Mouse (Mus musculus) layer of hippocampus, adult 2 months (tissue): ENCODE measurements around the gene Zswim8. TPM values are rescaled to one million over a fixed set of nuclear protein-coding genes. Genes with fewer than 3 reads are reported as not detected.
A peak's percentile ranks its signal among the peaks of the same experiment; 100 is the strongest.

Source experiments
- DNase-seq, 2 experiments: peaks; one replicate each; pipeline ENCODE4 v3.0.0; 2022; ENCODE audit warnings: low spot score in 2 of 2
- H3K27ac ChIP-seq: fragments of 200-600 bp; 2 replicates; pipeline ENCODE4 v1.8.1; 2022
- H3K4me3 ChIP-seq: fragments of 200-600 bp; 2 replicates; pipeline ENCODE4 v1.8.1; 2022; ENCODE audit warnings: mild to moderate bottlenecking
- CTCF ChIP-seq: fragments of 200-600 bp; conservative IDR thresholded peaks from 2 replicates; pipeline ENCODE4 v1.8.1; 2022; ENCODE audit warnings: antibody characterized with exemption, mild to moderate bottlenecking, moderate library complexity
- microRNA-seq, 2 experiments: library from miRNA; unstranded; fragments of <30 nt; microRNA quantifications; one replicate each; pipeline ENCODE4 v1.2.0; 2021
- total RNA-seq, 2 experiments: library from RNA; stranded (reverse); gene quantifications; 2 replicates each; pipeline ENCODE4 v1.2.3; 2021

Gene Zswim8
- total RNA-seq, 2 experiments from 2014 or later: 189 to 206 TPM

DNA sequence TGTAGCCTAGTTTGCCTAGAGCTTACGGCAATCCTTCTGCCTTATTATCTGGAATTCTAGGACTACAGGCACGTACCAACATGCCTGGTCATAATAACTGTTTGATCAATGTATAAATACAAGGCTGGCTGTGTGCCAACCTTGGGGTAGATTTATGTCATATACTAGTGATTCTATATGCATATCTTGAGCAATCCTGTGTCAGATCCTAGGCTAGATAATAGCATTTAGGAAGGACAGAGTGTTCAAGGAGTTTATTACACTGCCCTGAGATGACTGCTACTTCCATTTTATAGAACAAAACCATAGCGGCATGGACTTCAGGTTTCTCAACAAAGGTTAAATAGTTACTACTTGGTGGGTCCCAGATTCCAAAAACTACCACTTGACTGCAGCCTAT, 64.6 kb downstream of the Zswim8 start:
- no peak overlapping the region for H3K4me3 ChIP-seq
- peak overlapping the region; percentile 62; the same call in 1 of the 2 replicates for H3K27ac ChIP-seq
- DNase-seq: no peak
- TF ChIP-seq CTCF: no peak

DNA sequence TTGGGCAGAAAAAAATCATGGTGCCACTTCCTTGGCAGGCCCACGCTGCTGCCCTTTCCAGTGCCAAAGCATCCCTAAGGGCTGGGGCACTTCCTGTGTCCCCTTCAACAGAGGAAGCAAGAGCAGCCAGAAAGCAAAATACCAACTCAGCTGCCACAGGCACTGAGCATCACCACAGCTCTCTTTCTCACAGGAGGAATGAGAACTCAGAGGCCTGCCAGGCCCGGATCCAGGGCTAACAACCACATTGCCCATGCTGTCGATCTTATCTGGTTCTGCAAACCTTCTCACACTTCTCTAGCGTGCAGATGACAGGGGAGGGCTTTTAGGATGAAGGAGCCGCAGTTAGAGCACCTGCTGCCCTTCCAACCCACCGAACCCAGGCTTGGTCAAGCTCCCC, 65.5 kb downstream of the Zswim8 start:
- TF ChIP-seq CTCF: no peak
- H3K27ac ChIP-seq: peak overlapping the region; percentile 62; the same call in 1 of the 2 replicates

More for the DNA sequence above, 65.5 kb downstream of the Zswim8 start:
- DNase-seq: no peak
- H3K4me3 ChIP-seq: no peak overlapping the region

Small RNAs within 50 kb of the gene (microRNA-seq; reads per million reads assigned to microRNA genes)
- 0 to 0.37 reads per million in 2 experiments for gene Mir6946

Other genes starting within 250 kb of the Zswim8 start
- gene Anxa7, start 227.4 kb upstream of the Zswim8 start, total RNA-seq: 10 to 100 TPM; 69.0 to 69.6 TPM
- gene Mss51, start 210.7 kb upstream of the Zswim8 start, total RNA-seq: 1 to 10 TPM; 1.0 to 1.3 TPM
- gene Ppp3cb, start 161.0 kb upstream of the Zswim8 start, total RNA-seq: 100 to 1,000 TPM; 302 to 305 TPM
- 10 to 100 TPM; 51.4 to 57.1 TPM for gene Usp54, start 66.5 kb upstream of the Zswim8 start, total RNA-seq
- gene Myoz1, start 51.0 kb upstream of the Zswim8 start, total RNA-seq: not detected
- gene Synpo2l, start 39.2 kb upstream of the Zswim8 start, total RNA-seq: under 1 TPM; 0.15 to 0.23 TPM
- 100 to 1,000 TPM; 104 to 108 TPM for gene Sec24c, start 33.2 kb upstream of the Zswim8 start, total RNA-seq
- 10 to 100 TPM; 14.8 to 15.5 TPM for gene Fut11, start 12.6 kb upstream of the Zswim8 start, total RNA-seq
- gene Chchd1, start 4.5 kb upstream of the Zswim8 start, total RNA-seq: 10 to 100 TPM; 53.4 to 56.9 TPM
- 10 to 100 TPM; 20.4 to 20.9 TPM for gene Ndst2, start 27.0 kb downstream of the Zswim8 start, total RNA-seq
- 100 to 1,000 TPM; 216 to 229 TPM for gene Camk2g, start 86.5 kb downstream of the Zswim8 start, total RNA-seq
- 1 to 10 TPM; 3.2 to 4.2 TPM for gene Plau, start 129.1 kb downstream of the Zswim8 start, total RNA-seq
- gene Vcl, start 221.8 kb downstream of the Zswim8 start, total RNA-seq: 10 to 100 TPM; 30.9 to 38.9 TPM